Comparison of ENCODE assay signal across 8 mouse cellular contexts in genomic region chr7:76392296-76392940, GRCm38 (mm10).
A peak's percentile ranks its signal among the peaks of the same experiment; 100 is the strongest.
DNase-seq lines count a peak whose midpoint lies in the region; ATAC-seq and TF ChIP-seq lines count a peak whose summit lies in the region.

No protein-coding gene starts in this region.

- peak overlapping the region; percentile 47; the same call in 1 of the 2 replicates for H3K4me3 ChIP-seq in heart, embryonic 13.5 days
- H3K4me3 ChIP-seq in cortical plate, adult 2 months (ENCODE audit: insufficient read depth, low read length): peak overlapping the region; percentile 27; the same call in 1 of the 2 replicates
- H3K4me3 ChIP-seq in hindbrain, embryonic 11.5 days (ENCODE audit: low read depth, low read length): peak overlapping the region; percentile 14
- peak overlapping the region; percentile 51 for H3K4me3 ChIP-seq in midbrain, embryonic 10.5 days

- H3K4me2 ChIP-seq in heart, embryonic 13.5 days: peak overlapping the region; percentile 74
- H3K4me2 ChIP-seq in hindbrain, embryonic 11.5 days (replicated peaks; ENCODE audit: low read depth, low read length): peak overlapping the region; percentile 35; the same call in 1 of the 2 replicates

- no peaks in the 10 kb centered on the region for H3K36me3 ChIP-seq in heart, embryonic 13.5 days
- H3K36me3 ChIP-seq in hindbrain, embryonic 11.5 days (ENCODE audit: control insufficient read depth, insufficient read depth, low read length): no peaks in the 10 kb centered on the region
- H3K36me3 ChIP-seq in midbrain, embryonic 10.5 days: no peaks in the 10 kb centered on the region

- DNase-seq in heart, postnatal 36 days: no peak
- DNase-seq in hindbrain, embryonic 11.5 days (ENCODE audit: low spot score): no peak
- DNase-seq in midbrain, embryonic 10.5 days (ENCODE audit: low spot score): no peak
- DNase-seq in adrenal gland, postnatal 25 days: no peak
- no peak for DNase-seq in spleen, adult 18-20 months
- DNase-seq in thymus, postnatal 25 days: no peak

- H3K27me3 ChIP-seq in heart, embryonic 13.5 days (replicated peaks): no peaks in the 10 kb centered on the region
- no peaks in the 10 kb centered on the region for H3K27me3 ChIP-seq in hindbrain, embryonic 11.5 days (ENCODE audit: control insufficient read depth, insufficient read depth, low read length)
- 0 out of 2 replicates have a peak, but pooled peaks cover 14% of the 10 kb centered on the region for H3K27me3 ChIP-seq in midbrain, embryonic 10.5 days (ENCODE audit: low read depth, poor library complexity, severe bottlenecking)

- H3K4me1 ChIP-seq in heart, embryonic 13.5 days: peaks cover 16% of the 10 kb centered on the region
- peaks cover 2% of the 10 kb centered on the region; the same call in 1 of the 2 replicates for H3K4me1 ChIP-seq in cortical plate, adult 2 months (ENCODE audit: control insufficient read depth, insufficient read depth, low read length)
- H3K4me1 ChIP-seq in hindbrain, embryonic 11.5 days (replicated peaks; ENCODE audit: control insufficient read depth, insufficient read depth, low read length): 0 out of 2 replicates have a peak, but pooled peaks cover 4% of the 10 kb centered on the region
- H3K4me1 ChIP-seq in midbrain, embryonic 10.5 days: peaks cover 20% of the 10 kb centered on the region

- TF ChIP-seq POLR2A in cortical plate, adult 2 months (IDR thresholded peaks at IDR 0.05; ENCODE audit: extremely low read depth, insufficient read depth, low read length): no peak

- no peak for ATAC-seq in heart, embryonic 13.5 days (ENCODE audit: extremely low read depth, insufficient number of reproducible peaks, low FRiP score, low TSS enrichment)
- peak; percentile 37 for ATAC-seq in hindbrain, embryonic 11.5 days (ENCODE audit: low FRiP score)

- no peaks in the 10 kb centered on the region for H3K9me3 ChIP-seq in heart, embryonic 13.5 days
- no peaks in the 10 kb centered on the region for H3K9me3 ChIP-seq in hindbrain, embryonic 11.5 days (ENCODE audit: control insufficient read depth, low read length)
- no peaks in the 10 kb centered on the region for H3K9me3 ChIP-seq in midbrain, embryonic 10.5 days (replicated peaks)

- H3K9ac ChIP-seq in heart, embryonic 13.5 days: no peak overlapping the region
- H3K9ac ChIP-seq in hindbrain, embryonic 11.5 days (ENCODE audit: low read depth, low read length): no peak overlapping the region

- intact Hi-C loops in heart, postnatal 36 days (cut with DNase I): no loop called here

- TF ChIP-seq CTCF in cortical plate, adult 2 months (IDR thresholded peaks at IDR 0.05; ENCODE audit: extremely low read depth, insufficient read depth, low read length): no peak

- no peak overlapping the region for H3K27ac ChIP-seq in heart, embryonic 13.5 days (replicated peaks)
- no peak overlapping the region for H3K27ac ChIP-seq in cortical plate, adult 2 months (ENCODE audit: insufficient read depth, low read length)
- H3K27ac ChIP-seq in hindbrain, embryonic 11.5 days (ENCODE audit: low read depth, low read length): no peak overlapping the region
- peak overlapping the region; percentile 69 for H3K27ac ChIP-seq in midbrain, embryonic 10.5 days (replicated peaks)

- WGBS in heart, embryonic 13.5 days: 21% methylated on average over 15 of the region's 15 CpGs
- WGBS in hindbrain, embryonic 11.5 days: 28% methylated on average over 15 of the region's 15 CpGs
- WGBS in midbrain, embryonic 10.5 days: 22% methylated on average over 15 of the region's 15 CpGs
